8 mouse cellular contexts compared by ENCODE assay signal in the genomic region with DNA sequence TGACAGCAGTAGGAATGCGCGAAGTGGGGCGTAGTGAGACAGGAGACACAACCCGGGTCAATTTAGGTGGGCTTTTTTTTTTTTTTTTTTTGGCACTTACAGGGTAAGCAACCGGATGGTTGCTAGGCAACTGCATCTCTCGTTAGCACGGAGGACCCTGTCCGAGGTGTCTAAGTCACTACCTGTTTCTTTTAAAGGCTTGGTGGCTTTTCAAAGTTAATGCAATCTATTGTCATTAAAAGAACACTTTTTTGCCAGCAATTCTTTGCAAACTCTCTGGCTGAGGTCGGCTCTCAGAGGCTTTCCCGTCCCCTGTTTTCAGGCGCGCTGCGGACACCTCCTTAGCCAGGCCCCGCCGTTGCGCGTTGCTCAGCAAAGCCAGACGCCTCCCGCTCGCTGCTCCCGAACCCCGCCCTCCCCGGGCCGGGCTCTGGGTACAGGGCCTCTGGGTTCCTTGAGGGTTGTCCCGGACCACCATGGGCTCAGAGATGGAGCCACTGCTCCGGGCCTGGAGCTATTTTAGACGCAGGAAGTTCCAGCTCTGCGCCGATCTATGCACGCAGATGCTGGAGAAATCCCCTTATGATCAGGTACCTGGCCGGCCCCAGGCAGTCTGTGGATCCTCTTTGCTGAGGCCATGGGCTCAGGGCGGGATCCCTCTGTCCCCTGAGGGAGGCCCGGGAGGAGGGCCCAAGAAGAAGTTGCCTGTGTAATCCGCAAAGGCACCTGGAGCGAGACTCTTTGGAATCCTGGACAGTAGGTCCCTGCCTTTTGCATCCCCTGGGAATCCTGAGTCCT. TPM values are rescaled to one million over a fixed set of nuclear protein-coding genes. Genes with fewer than 3 reads are reported as not detected.
DNase-seq lines count a peak whose midpoint lies in the region; ATAC-seq and TF ChIP-seq lines count a peak whose summit lies in the region.

A gene (plus strand): TSS at position 381 of the 798 bp plus-strand sequence.

- H3K9me3 ChIP-seq in CH12.LX (replicated peaks; ENCODE audit: low read length), result no peaks in the 10 kb centered on the region
- no peaks in the 10 kb centered on the region for H3K9me3 ChIP-seq in forebrain, embryonic 12.5 days
- H3K9me3 ChIP-seq in heart, embryonic 16.5 days (replicated peaks; ENCODE audit: control insufficient read depth, low read length), result no peaks in the 10 kb centered on the region
- H3K9me3 ChIP-seq in liver, embryonic 13.5 days (replicated peaks), result no peaks in the 10 kb centered on the region
- H3K9me3 ChIP-seq in stomach, embryonic 15.5 days, result no peaks in the 10 kb centered on the region

- H3K27ac ChIP-seq in CH12.LX (ENCODE audit: insufficient read depth, low read depth), result no peak within 1 kb of the TSS
- H3K27ac ChIP-seq in forebrain, embryonic 12.5 days, result peak within 1 kb of the TSS; percentile 88
- H3K27ac ChIP-seq in heart, embryonic 16.5 days (ENCODE audit: low read length), result peak within 1 kb of the TSS; percentile 60
- no peak within 1 kb of the TSS for H3K27ac ChIP-seq in liver, embryonic 13.5 days
- peak within 1 kb of the TSS; percentile 33; the same call in 1 of the 2 replicates for H3K27ac ChIP-seq in stomach, embryonic 15.5 days

- no peak for TF ChIP-seq RAD21 in CH12.LX (IDR thresholded peaks at IDR 0.05; ENCODE audit: low read depth, low read length)

- peaks cover 0 to 11% of the 10 kb centered on the region in 2 experiments; a peak in 2 of 4 replicates for H3K4me1 ChIP-seq in CH12.LX (ENCODE audit: control insufficient read depth in 1 of 2, insufficient read depth in 2 of 2)
- H3K4me1 ChIP-seq in forebrain, embryonic 12.5 days, result peaks cover 32% of the 10 kb centered on the region
- H3K4me1 ChIP-seq in heart, embryonic 16.5 days (ENCODE audit: control insufficient read depth, insufficient read depth, low read length), result peaks cover 8% of the 10 kb centered on the region
- H3K4me1 ChIP-seq in liver, embryonic 13.5 days (replicated peaks), result peaks cover 12% of the 10 kb centered on the region; the same call in 1 of the 2 replicates
- H3K4me1 ChIP-seq in stomach, embryonic 15.5 days, result no peaks in the 10 kb centered on the region

- in situ Hi-C loops in CH12.LX (cut with MboI; ENCODE audit: low pct_ligation_motif_present, low pct_unique_long_range_greater_than_20kb, low sequenced_read_pairs), result no loop called here

- H3K27me3 ChIP-seq in CH12.LX (replicated peaks), result peaks cover 37% of the 10 kb centered on the region
- H3K27me3 ChIP-seq in forebrain, embryonic 12.5 days, result no peaks in the 10 kb centered on the region
- H3K27me3 ChIP-seq in heart, embryonic 16.5 days (ENCODE audit: control insufficient read depth, insufficient read depth, low read length), result no peaks in the 10 kb centered on the region
- H3K27me3 ChIP-seq in liver, embryonic 13.5 days, result peaks cover 13% of the 10 kb centered on the region
- 0 out of 2 replicates have a peak, but pooled peaks cover 3% of the 10 kb centered on the region for H3K27me3 ChIP-seq in stomach, embryonic 15.5 days (replicated peaks)

- peak within 1 kb of the TSS; percentile 96 for H3K4me2 ChIP-seq in CH12.LX (ENCODE audit: insufficient read depth, low read depth, poor library complexity, severe bottlenecking)
- H3K4me2 ChIP-seq in forebrain, embryonic 12.5 days, result peak within 1 kb of the TSS; percentile 65
- H3K4me2 ChIP-seq in heart, embryonic 16.5 days (ENCODE audit: low read depth, low read length), result peak within 1 kb of the TSS; percentile 79
- peak within 1 kb of the TSS; percentile 70 for H3K4me2 ChIP-seq in liver, embryonic 13.5 days
- peak within 1 kb of the TSS; percentile 82 for H3K4me2 ChIP-seq in stomach, embryonic 15.5 days

- ATAC-seq in cerebellum, adult (ENCODE audit: insufficient number of reproducible peaks, low FRiP score, low TSS enrichment), result peak; percentile 99
- peak; percentile 98 for ATAC-seq in forebrain, embryonic 12.5 days (ENCODE audit: low FRiP score)
- peak; percentile 98 for ATAC-seq in heart, embryonic 16.5 days (replicated peaks; ENCODE audit: extremely low read depth, insufficient read depth, low FRiP score)
- peak; percentile 97 for ATAC-seq in liver, embryonic 13.5 days (ENCODE audit: low read depth)
- peak; percentile 98 for ATAC-seq in stomach, embryonic 15.5 days (ENCODE audit: insufficient read depth, low FRiP score, low read depth)

- peak; percentile 83 for DNase-seq in CH12.LX (ENCODE audit: extremely low read depth)
- peak; percentile 88 to 94 for DNase-seq in kidney, postnatal 25 days
- peak; percentile 67 for DNase-seq in liver, embryonic 13.5 days
- peak; percentile 94 for DNase-seq in neural tube, embryonic 10.5 days (ENCODE audit: extremely low spot score, low spot score)

- H3K9ac ChIP-seq in CH12.LX (ENCODE audit: insufficient read depth, low read depth), result peak within 1 kb of the TSS; percentile 51
- H3K9ac ChIP-seq in forebrain, embryonic 12.5 days, result peak within 1 kb of the TSS; percentile 81
- H3K9ac ChIP-seq in heart, embryonic 16.5 days (ENCODE audit: low read length), result peak within 1 kb of the TSS; percentile 85
- H3K9ac ChIP-seq in liver, embryonic 13.5 days, result peak within 1 kb of the TSS; percentile 63
- H3K9ac ChIP-seq in stomach, embryonic 15.5 days, result peak within 1 kb of the TSS; percentile 36

- no peaks in the 10 kb centered on the region for H3K79me2 ChIP-seq in CH12.LX (replicated peaks; ENCODE audit: control insufficient read depth, extremely low read depth, insufficient read depth, poor library complexity, severe bottlenecking)

- TF ChIP-seq CTCF in CH12.LX (conservative IDR thresholded peaks at IDR 0.05 in 1 of 2, IDR thresholded peaks at IDR 0.05 in 1 of 2; ENCODE audit: low read depth in 2 of 2, low read length in 2 of 2), result peak in 1 of 2 experiments; percentile 13; a peak in 1 of 4 replicates

- TF ChIP-seq POLR2A in CH12.LX (IDR thresholded peaks at IDR 0.05; ENCODE audit: low read depth, low read length), result peak; percentile 80

- peak within 1 kb of the TSS; percentile 61 to 72 (median 68) for H3K4me3 ChIP-seq in CH12.LX (replicated peaks in 1 of 3; ENCODE audit: low read depth in 2 of 3, low read length in 2 of 3, poor library complexity in 1 of 3)
- peak within 1 kb of the TSS; percentile 71 for H3K4me3 ChIP-seq in forebrain, embryonic 12.5 days (replicated peaks)
- H3K4me3 ChIP-seq in heart, embryonic 16.5 days (ENCODE audit: low read length), result peak within 1 kb of the TSS; percentile 85
- H3K4me3 ChIP-seq in liver, embryonic 13.5 days (replicated peaks), result peak within 1 kb of the TSS; percentile 61
- peak within 1 kb of the TSS; percentile 56 for H3K4me3 ChIP-seq in stomach, embryonic 15.5 days (replicated peaks)

- no peak for TF ChIP-seq EP300 in CH12.LX (IDR thresholded peaks at IDR 0.05; ENCODE audit: low read length)

- H3K36me3 ChIP-seq in CH12.LX (replicated peaks in 1 of 2; ENCODE audit: control insufficient read depth in 1 of 2, insufficient read depth in 1 of 2, low read length in 1 of 2), result no peaks in the 10 kb centered on the region
- H3K36me3 ChIP-seq in forebrain, embryonic 12.5 days (replicated peaks), result no peaks in the 10 kb centered on the region
- H3K36me3 ChIP-seq in heart, embryonic 16.5 days (ENCODE audit: control insufficient read depth, insufficient read depth), result no peaks in the 10 kb centered on the region
- no peaks in the 10 kb centered on the region for H3K36me3 ChIP-seq in liver, embryonic 13.5 days
- H3K36me3 ChIP-seq in stomach, embryonic 15.5 days, result no peaks in the 10 kb centered on the region

- 0% methylated on average over 35 of the region's 35 CpGs for WGBS in forebrain, embryonic 12.5 days
- under 1% methylated on average over 35 of the region's 35 CpGs for WGBS in heart, embryonic 16.5 days
- 1% methylated on average over 35 of the region's 35 CpGs for WGBS in liver, embryonic 13.5 days (ENCODE audit: insufficient replicate concordance)
- WGBS in stomach, embryonic 15.5 days, result under 1% methylated on average over 35 of the region's 35 CpGs

- dilution Hi-C loops in CH12.LX (cut with MboI; ENCODE audit: extremely low pct_ligation_motif_present, extremely low pct_unique_long_range_greater_than_20kb, low sequenced_read_pairs), result no loop called here

TF ChIP-seq in CH12.LX, 34 proteins besides CTCF, POLR2A, EP300 and RAD21 (continues in another document):
- TF ChIP-seq TBP (conservative IDR thresholded peaks at IDR 0.05; ENCODE audit: low read depth, low read length) (peak; percentile 91), ELF1 (IDR thresholded peaks at IDR 0.05; ENCODE audit: low read depth, low read length) (no peak), CHD2 (IDR thresholded peaks at IDR 0.05; ENCODE audit: low read length) (no peak), E2F4 (IDR thresholded peaks at IDR 0.05; ENCODE audit: insufficient replicate concordance, low read depth, low read length) (no peak), MAZ (IDR thresholded peaks at IDR 0.05; ENCODE audit: low read depth, low read length) (peak; percentile 65; the same call in 1 of the 2 replicates), GABPA (IDR thresholded peaks at IDR 0.05; ENCODE audit: insufficient replicate concordance, low read depth, low read length) (no peak), BHLHE40 (IDR thresholded peaks at IDR 0.05; ENCODE audit: low read depth, low read length) (no peak), ZNF384 (IDR thresholded peaks at IDR 0.05; ENCODE audit: low read depth, low read length) (peak; percentile 96), MEF2A (IDR thresholded peaks at IDR 0.05; ENCODE audit: borderline replicate concordance, low read depth, low read length) (peak; percentile 71), RCOR1 (conservative IDR thresholded peaks at IDR 0.05; ENCODE audit: low read depth, low read length) (no peak), MXI1 (IDR thresholded peaks at IDR 0.05; ENCODE audit: low read depth, low read length) (peak; percentile 75), MAX (IDR thresholded peaks at IDR 0.05; ENCODE audit: low read length) (peak; percentile 100), NELFE (IDR thresholded peaks at IDR 0.05; ENCODE audit: low read depth, low read length) (peak; percentile 64; the same call in 1 of the 2 replicates), UBTF (IDR thresholded peaks at IDR 0.05; ENCODE audit: low read depth, low read length) (no peak), POLR2AphosphoS2 (IDR thresholded peaks at IDR 0.05; ENCODE audit: low read depth, low read length) (no peak), TCF12 (IDR thresholded peaks at IDR 0.05; ENCODE audit: low read depth, low read length) (peak; percentile 67; the same call in 1 of the 2 replicates), USF1 (IDR thresholded peaks at IDR 0.05; ENCODE audit: low read depth, low read length) (no peak), USF2 (conservative IDR thresholded peaks at IDR 0.05; ENCODE audit: low read depth, low read length) (no peak)

RNA-seq across cellular contexts. Expression of the gene that starts here (rescaled TPM):
- total RNA-seq in CH12.LX (2012; rRNA removed), result 4.9 and 5.0 TPM in 2 replicates
- 6.8 and 9.4 TPM in 2 replicates for total RNA-seq in CH12.LX (2014; rRNA removed)
- 3.2 and 4.5 TPM in 2 replicates for polyA plus RNA-seq in CH12.LX (2012; ENCODE audit: insufficient read length, low read depth)
- 42.1 and 44.9 TPM in 2 replicates for polyA plus RNA-seq in forebrain, embryonic 12.5 days (2016; fragmentation: Nextera tagmentation; extraction: Ambion mirVana)
- 13.5 and 14.1 TPM in 2 replicates for polyA plus RNA-seq in heart, embryonic 16.5 days (2015; fragmentation: Nextera tagmentation; extraction: Ambion mirVana)
- 3.3 TPM in 2 replicates for polyA plus RNA-seq in liver, embryonic 13.5 days (2015; fragmentation: Nextera tagmentation; extraction: Ambion mirVana)
- polyA plus RNA-seq in stomach, embryonic 15.5 days (2015; fragmentation: Nextera tagmentation; extraction: Ambion mirVana), result 21.7 and 25.0 TPM in 2 replicates

Comparison
In these comparisons a context has a peak if more than half of its experiments do, and no peak if none do; other contexts are left out.
1. H3K27ac ChIP-seq: peak in forebrain, embryonic 12.5 days (single experiment), heart, embryonic 16.5 days (single experiment) and stomach, embryonic 15.5 days (single experiment); none in CH12.LX (single experiment) and liver, embryonic 13.5 days (single experiment).
2. Peak in every context shown above with its lines, with median percentiles within 50 percentile points of each other: DNase-seq, H3K4me2 ChIP-seq, H3K4me3 ChIP-seq, H3K9ac ChIP-seq and ATAC-seq.